Mouse (Mus musculus) lung, postnatal 0 days (tissue): ENCODE results near the gene Lsm2. TPM values are rescaled to one million over a fixed set of nuclear protein-coding genes. Genes with fewer than 3 reads are reported as not detected.
"Not testable (repeated sequence)": the region's sequence is repeated elsewhere in the genome, so short reads cannot be mapped to it uniquely, and the experiment has no call there.

ENCODE experiments used
- ATAC-seq: fragments of 200-750 bp; cut with Nextera tagmentation; 2 replicates; pipeline ENCODE4 v1.8.0; 2017; ENCODE audit warnings: moderate library complexity
- DNase-seq: peaks from one replicate; pipeline ENCODE4 v3.0.0-alpha.2; 2016; ENCODE audit warnings: low spot score
- H3K27ac ChIP-seq: fragments of 300-500 bp; sonication (generic); 2 replicates; pipeline ENCODE4 v1.5.1; 2014; ENCODE audit warnings: antibody characterized with exemption, mild to moderate bottlenecking, low read length, mixed read lengths
- H3K27me3 ChIP-seq: fragments of 300-500 bp; sonication (generic); replicated peaks from 2 replicates; pipeline ENCODE4 v1.6.1; 2014; ENCODE audit warnings: low read length, mixed read lengths; ENCODE audit not compliant: insufficient read depth
- H3K36me3 ChIP-seq: fragments of 300-500 bp; sonication (generic); 2 replicates; pipeline ENCODE4 v1.6.1; 2014; ENCODE audit warnings: low read length, mixed read lengths; ENCODE audit not compliant: insufficient read depth
- H3K4me1 ChIP-seq: fragments of 300-500 bp; sonication (generic); 2 replicates; pipeline ENCODE4 v1.6.1; 2014; ENCODE audit warnings: antibody characterized with exemption, low read depth, low read length, mixed read lengths; ENCODE audit not compliant: insufficient read depth
- H3K4me2 ChIP-seq: fragments of 300-500 bp; sonication (generic); replicated peaks from 2 replicates; pipeline ENCODE4 v1.6.1; 2014; ENCODE audit warnings: low read depth, mild to moderate bottlenecking, low read length, moderate library complexity, mixed read lengths
- H3K4me3 ChIP-seq: fragments of 300-500 bp; sonication (generic); 2 replicates; pipeline ENCODE4 v1.5.1; 2014; ENCODE audit warnings: low read depth, low read length
- H3K9ac ChIP-seq: fragments of 300-500 bp; sonication (generic); replicated peaks from 2 replicates; pipeline ENCODE4 v1.6.1; 2014; ENCODE audit warnings: low read depth, mild to moderate bottlenecking
- H3K9me3 ChIP-seq: fragments of 300-500 bp; sonication (generic); 2 replicates; pipeline ENCODE4 v1.6.1; 2016; ENCODE audit warnings: low read length, mixed read lengths
- CTCF ChIP-seq: IDR thresholded peaks from 2 replicates; pipeline ENCODE4 v1.5.1; 2016; ENCODE audit warnings: antibody characterized with exemption, mild to moderate bottlenecking
- EP300 ChIP-seq: IDR thresholded peaks from 2 replicates; pipeline ENCODE4 v1.6.1; 2016; ENCODE audit warnings: antibody characterized with exemption, mild to moderate bottlenecking, control low read depth
- WGBS: fragments of 180-500 bp; shearing (Covaris S2); extraction: QIAGEN DNeasy Blood & Tissue Kit; methylation state at CpG from one replicate; pipeline ENCODE4 v1.1.7; 2014; 5-methylcytosine and 5-hydroxymethylcytosine counted together
- polyA plus RNA-seq: library from polyadenylated mRNA; unstranded; fragments of >200 nt; fragmentation: Nextera tagmentation; extraction: Ambion mirVana; gene quantifications from 2 replicates; pipeline ENCODE4 v1.2.1, GENCODE M21; 2015

Gene Lsm2
- polyA plus RNA-seq, 1 experiment from 2014 or later = 55.4 TPM

GRCm38 (mm10) chr17:34972069-34972749, 9.5 kb upstream of the Lsm2 start, which contains the start of the genes Hspa1a and Hspa1l:
Gene Hspa1a (minus strand): TSS chr17:34972156.
Gene Hspa1l (plus strand): TSS chr17:34972703.
- Histone ChIP-seq H3K4me3 (peak within 1 kb of the TSS; percentile 27), H3K9ac (0 out of 2 replicates have a peak within 1 kb of the TSS, but pooled peaks have one; percentile 20), H3K27ac (peak within 1 kb of the TSS; percentile 48), H3K4me2 (peak within 1 kb of the TSS; percentile 55)
- H3K27me3 ChIP-seq, H3K4me1 ChIP-seq, H3K36me3 ChIP-seq, H3K9me3 ChIP-seq: not testable (repeated sequence)
- 0 out of 2 replicates have a peak, but pooled peaks have one; percentile 20 for TF ChIP-seq EP300
- 2% methylated on average over 24 of the region's 33 CpGs for WGBS
- ATAC-seq = peak; percentile 97
- DNase-seq = peak; percentile 97

- H3K4me1 ChIP-seq = peaks cover under 1% of the 10 kb centered on the region; the same call in 1 of the 2 replicates
- ATAC-seq (no peak), DNase-seq (no peak)
- H3K27ac ChIP-seq = no peak overlapping the region
- 76% methylated on average over 3 of the region's 3 CpGs for WGBS
- no peaks in the 10 kb centered on the region for H3K27me3 ChIP-seq
- H3K4me3 ChIP-seq = no peak overlapping the region
- no peak for TF ChIP-seq CTCF
- no peak for TF ChIP-seq EP300
- H3K36me3 ChIP-seq = no peaks in the 10 kb centered on the region
- no peak overlapping the region for H3K4me2 ChIP-seq
- H3K9ac ChIP-seq = no peak overlapping the region
- no peaks in the 10 kb centered on the region for H3K9me3 ChIP-seq
These were observed 5.8 kb upstream of the Lsm2 start for GRCm38 (mm10) chr17:34975581-34976492.

- no peaks in the 10 kb centered on the region for H3K9me3 ChIP-seq
- ATAC-seq = no peak
- 91% methylated on average over 20 of the region's 20 CpGs for WGBS
- no peak overlapping the region for H3K27ac ChIP-seq
- no peak overlapping the region for H3K4me3 ChIP-seq
- TF ChIP-seq CTCF = no peak
- no peak for TF ChIP-seq EP300
- no peaks in the 10 kb centered on the region for H3K27me3 ChIP-seq
- H3K9ac ChIP-seq = no peak overlapping the region
- DNase-seq = no peak
- H3K4me2 ChIP-seq = no peak overlapping the region
- H3K36me3 ChIP-seq = no peaks in the 10 kb centered on the region
- H3K4me1 ChIP-seq = peaks cover 3% of the 10 kb centered on the region; the same call in 1 of the 2 replicates
These were observed 4.7 kb upstream of the Lsm2 start for GRCm38 (mm10) chr17:34977000-34977399.

- H3K4me2 ChIP-seq = no peak overlapping the region
These were observed 3.4 kb upstream of the Lsm2 start for GRCm38 (mm10) chr17:34978239-34978638.

GRCm38 (mm10) chr17:34979631-34980030, 2.0 kb upstream of the Lsm2 start:
- H3K4me2 ChIP-seq = no peak overlapping the region
- no peaks in the 10 kb centered on the region for H3K9me3 ChIP-seq
- H3K4me3 ChIP-seq = no peak overlapping the region
- no peaks in the 10 kb centered on the region for H3K36me3 ChIP-seq
- WGBS = 84% methylated on average over 4 of the region's 4 CpGs
- no peaks in the 10 kb centered on the region for H3K27me3 ChIP-seq
- H3K9ac ChIP-seq = no peak overlapping the region
- DNase-seq (no peak), ATAC-seq (no peak)
- H3K4me1 ChIP-seq = peaks cover 7% of the 10 kb centered on the region
- TF ChIP-seq CTCF (no peak), EP300 (no peak)
- no peak overlapping the region for H3K27ac ChIP-seq

More at GRCm38 (mm10) chr17:34978239-34978638, 3.4 kb upstream of the Lsm2 start:
- no peak for TF ChIP-seq CTCF
- no peak for TF ChIP-seq EP300
- no peaks in the 10 kb centered on the region for H3K36me3 ChIP-seq
- no peaks in the 10 kb centered on the region for H3K27me3 ChIP-seq
- no peaks in the 10 kb centered on the region for H3K9me3 ChIP-seq
- 87% methylated on average over 27 of the region's 27 CpGs for WGBS
- H3K9ac ChIP-seq = no peak overlapping the region
- no peak for DNase-seq
- no peak overlapping the region for H3K4me3 ChIP-seq
- H3K27ac ChIP-seq = no peak overlapping the region
- H3K4me1 ChIP-seq = peaks cover 7% of the 10 kb centered on the region
- no peak for ATAC-seq

GRCm38 (mm10) chr17:34980655-34981054, 1.0 kb upstream of the Lsm2 start:
- Histone ChIP-seq H3K27ac (peak overlapping the region; percentile 92; the same call in 1 of the 2 replicates), H3K4me3 (peak overlapping the region; percentile 58; the same call in 1 of the 2 replicates), H3K9me3 (no peaks in the 10 kb centered on the region), H3K4me2 (peak overlapping the region; percentile 86), H3K27me3 (no peaks in the 10 kb centered on the region), H3K4me1 (peaks cover 7% of the 10 kb centered on the region), H3K9ac (no peak overlapping the region), H3K36me3 (0 out of 2 replicates have a peak, but pooled peaks cover 1% of the 10 kb centered on the region)
- TF ChIP-seq EP300 (no peak), CTCF (peak; percentile 79)
- DNase-seq (peak; percentile 92), ATAC-seq (no peak)
- 5% methylated on average over 2 of the region's 2 CpGs for WGBS
